Mouse (Mus musculus): Measurements from ENCODE around the gene Cyb561d2. TPM values are rescaled to one million over a fixed set of nuclear protein-coding genes. Genes with fewer than 3 reads are reported as not detected.

Cyb561d2 gene
- polyA plus RNA-seq, 1 experiment from 2014 or later, result 53.9 TPM

- Histone ChIP-seq H3K4me3 (replicated peaks) (no peak overlapping the region), H3K36me3 (no peaks in the 10 kb centered on the region), H3K4me1 (peaks cover 78% of the 10 kb centered on the region), H3K27me3 (replicated peaks) (no peaks in the 10 kb centered on the region), H3K9me3 (replicated peaks) (no peaks in the 10 kb centered on the region), H3K27ac (replicated peaks) (peak overlapping the region; percentile 61), H3K4me2 (no peak overlapping the region), H3K9ac (replicated peaks) (no peak overlapping the region)
- ATAC-seq (ENCODE audit: low FRiP score), result no peak
- 71% methylated on average over 14 of the region's 14 CpGs for WGBS
These were observed 31.5 kb downstream of the Cyb561d2 start for GRCm38 (mm10) chr9:107510384-107511100.

GRCm38 (mm10) chr9:107508266-107508665 is 33.7 kb downstream of the Cyb561d2 start:
- no peaks in the 10 kb centered on the region for H3K9me3 ChIP-seq (replicated peaks)
- H3K36me3 ChIP-seq, result no peaks in the 10 kb centered on the region
- 33% methylated on average over 10 of the region's 10 CpGs for whole genome bisulfite sequencing
- no peak overlapping the region for H3K4me3 ChIP-seq (replicated peaks)
- H3K27me3 ChIP-seq (replicated peaks), result no peaks in the 10 kb centered on the region
- H3K4me2 ChIP-seq, result 0 out of 2 replicates have a peak overlapping the region, but pooled peaks have one; percentile 20
- 0 out of 2 replicates have a peak overlapping the region, but pooled peaks have one; percentile 3 for H3K9ac ChIP-seq (replicated peaks)
- peak overlapping the region; percentile 51 for H3K27ac ChIP-seq (replicated peaks)
- H3K4me1 ChIP-seq, result peaks cover 92% of the 10 kb centered on the region
- peak; percentile 19 for ATAC-seq (ENCODE audit: low FRiP score)

GRCm38 (mm10) chr9:107504662-107505537 is 37.1 kb downstream of the Cyb561d2 start:
- Histone ChIP-seq H3K9me3 (replicated peaks) (no peaks in the 10 kb centered on the region), H3K4me3 (replicated peaks) (no peak overlapping the region), H3K9ac (replicated peaks) (no peak overlapping the region; the same call in 1 of the 2 replicates), H3K36me3 (no peaks in the 10 kb centered on the region), H3K4me1 (peaks cover 69% of the 10 kb centered on the region), H3K27me3 (replicated peaks) (no peaks in the 10 kb centered on the region), H3K27ac (replicated peaks) (peak overlapping the region; percentile 81), H3K4me2 (no peak overlapping the region)
- peak; percentile 1; the same call in 1 of the 2 replicates for ATAC-seq (ENCODE audit: low FRiP score)
- 38% methylated on average over 19 of the region's 19 CpGs for WGBS

GRCm38 (mm10) chr9:107502131-107502846 is 39.7 kb downstream of the Cyb561d2 start:
- H3K27ac ChIP-seq (replicated peaks), result no peak overlapping the region
- no peak for ATAC-seq (ENCODE audit: low FRiP score)
- H3K4me3 ChIP-seq (replicated peaks), result no peak overlapping the region
- WGBS, result 69% methylated on average over 12 of the region's 12 CpGs
- peaks cover 11% of the 10 kb centered on the region; the same call in 1 of the 2 replicates for H3K36me3 ChIP-seq
- H3K4me1 ChIP-seq, result peaks cover 43% of the 10 kb centered on the region
- no peaks in the 10 kb centered on the region for H3K27me3 ChIP-seq (replicated peaks)
- no peaks in the 10 kb centered on the region for H3K9me3 ChIP-seq (replicated peaks)
- H3K9ac ChIP-seq (replicated peaks), result no peak overlapping the region
- no peak overlapping the region for H3K4me2 ChIP-seq

GRCm38 (mm10) chr9:107500708-107501286 is 41.2 kb downstream of the Cyb561d2 start:
- Histone ChIP-seq H3K9ac (replicated peaks) (no peak overlapping the region), H3K36me3 (peaks cover 11% of the 10 kb centered on the region; the same call in 1 of the 2 replicates), H3K4me1 (peaks cover 28% of the 10 kb centered on the region), H3K4me2 (no peak overlapping the region), H3K27ac (replicated peaks) (no peak overlapping the region), H3K9me3 (replicated peaks) (no peaks in the 10 kb centered on the region), H3K4me3 (replicated peaks) (no peak overlapping the region), H3K27me3 (replicated peaks) (no peaks in the 10 kb centered on the region)
- WGBS, result 84% methylated on average over 3 of the region's 3 CpGs
- no peak for ATAC-seq (ENCODE audit: low FRiP score)

- Histone ChIP-seq H3K36me3 (peaks cover 11% of the 10 kb centered on the region; the same call in 1 of the 2 replicates), H3K4me2 (no peak overlapping the region), H3K4me3 (replicated peaks) (no peak overlapping the region), H3K27me3 (replicated peaks) (no peaks in the 10 kb centered on the region), H3K27ac (replicated peaks) (no peak overlapping the region), H3K9ac (replicated peaks) (no peak overlapping the region), H3K4me1 (peaks cover 21% of the 10 kb centered on the region), H3K9me3 (replicated peaks) (no peaks in the 10 kb centered on the region)
- WGBS, result 85% methylated on average over 3 of the region's 3 CpGs
- no peak for ATAC-seq (ENCODE audit: low FRiP score)
These were observed 45.6 kb downstream of the Cyb561d2 start for GRCm38 (mm10) chr9:107496359-107496758.

- 70% methylated on average over 12 of the region's 12 CpGs for WGBS
- no peaks in the 10 kb centered on the region for H3K27me3 ChIP-seq (replicated peaks)
- no peak for ATAC-seq (ENCODE audit: low FRiP score)
- H3K4me1 ChIP-seq, result peaks cover 33% of the 10 kb centered on the region
- H3K9ac ChIP-seq (replicated peaks), result no peak overlapping the region
- no peaks in the 10 kb centered on the region for H3K9me3 ChIP-seq (replicated peaks)
- no peak overlapping the region for H3K4me3 ChIP-seq (replicated peaks)
- H3K4me2 ChIP-seq, result no peak overlapping the region
- no peak overlapping the region for H3K27ac ChIP-seq (replicated peaks)
- H3K36me3 ChIP-seq, result peaks cover 11% of the 10 kb centered on the region; the same call in 1 of the 2 replicates
These were observed 47.8 kb downstream of the Cyb561d2 start for GRCm38 (mm10) chr9:107494238-107494637.

- H3K4me1 ChIP-seq, result peaks cover 33% of the 10 kb centered on the region
- no peak overlapping the region for H3K4me3 ChIP-seq (replicated peaks)
- no peaks in the 10 kb centered on the region for H3K27me3 ChIP-seq (replicated peaks)
- no peak overlapping the region for H3K4me2 ChIP-seq
- WGBS, result 67% methylated on average over 1 of the region's 1 CpGs
- no peak overlapping the region for H3K9ac ChIP-seq (replicated peaks)
- H3K9me3 ChIP-seq (replicated peaks), result no peaks in the 10 kb centered on the region
- H3K27ac ChIP-seq (replicated peaks), result no peak overlapping the region
- no peak for ATAC-seq (ENCODE audit: low FRiP score)
- H3K36me3 ChIP-seq, result 0 out of 2 replicates have a peak, but pooled peaks cover 4% of the 10 kb centered on the region
These were observed 48.5 kb downstream of the Cyb561d2 start for GRCm38 (mm10) chr9:107493511-107493910.

- H3K36me3 ChIP-seq, result no peaks in the 10 kb centered on the region
- H3K27ac ChIP-seq (replicated peaks), result no peak overlapping the region
- H3K27me3 ChIP-seq (replicated peaks), result no peaks in the 10 kb centered on the region
- H3K9me3 ChIP-seq (replicated peaks), result no peaks in the 10 kb centered on the region
- no peak overlapping the region for H3K9ac ChIP-seq (replicated peaks)
- WGBS, result 58% methylated on average over 6 of the region's 6 CpGs
- peaks cover 44% of the 10 kb centered on the region for H3K4me1 ChIP-seq
- no peak overlapping the region for H3K4me2 ChIP-seq
- no peak overlapping the region for H3K4me3 ChIP-seq (replicated peaks)
- no peak for ATAC-seq (ENCODE audit: low FRiP score)
These were observed 51.4 kb downstream of the Cyb561d2 start for GRCm38 (mm10) chr9:107490625-107491024.

- WGBS, result 42% methylated on average over 8 of the region's 8 CpGs
- no peak for ATAC-seq (ENCODE audit: low FRiP score)
- Histone ChIP-seq H3K4me2 (no peak overlapping the region), H3K36me3 (no peaks in the 10 kb centered on the region), H3K4me1 (peaks cover 49% of the 10 kb centered on the region), H3K9me3 (replicated peaks) (no peaks in the 10 kb centered on the region), H3K9ac (replicated peaks) (no peak overlapping the region), H3K27ac (replicated peaks) (no peak overlapping the region), H3K27me3 (replicated peaks) (no peaks in the 10 kb centered on the region), H3K4me3 (replicated peaks) (no peak overlapping the region)
These were observed 51.8 kb downstream of the Cyb561d2 start for GRCm38 (mm10) chr9:107490146-107490545.
